Mouse (Mus musculus) kidney, postnatal 36 days (tissue): ENCODE measurements around the gene Cyp21a1.
"Not testable (repeated sequence)": the region's sequence is repeated elsewhere in the genome, so short reads cannot be mapped to it uniquely, and the experiment has no call there.

Source experiments
- DNase-seq, 2 experiments: peaks; one replicate each; pipeline ENCODE4 v3.0.0; 2021 to 2022; ENCODE audit warnings: mixed read lengths in 2 of 2

Gene Cyp21a1

DNA sequence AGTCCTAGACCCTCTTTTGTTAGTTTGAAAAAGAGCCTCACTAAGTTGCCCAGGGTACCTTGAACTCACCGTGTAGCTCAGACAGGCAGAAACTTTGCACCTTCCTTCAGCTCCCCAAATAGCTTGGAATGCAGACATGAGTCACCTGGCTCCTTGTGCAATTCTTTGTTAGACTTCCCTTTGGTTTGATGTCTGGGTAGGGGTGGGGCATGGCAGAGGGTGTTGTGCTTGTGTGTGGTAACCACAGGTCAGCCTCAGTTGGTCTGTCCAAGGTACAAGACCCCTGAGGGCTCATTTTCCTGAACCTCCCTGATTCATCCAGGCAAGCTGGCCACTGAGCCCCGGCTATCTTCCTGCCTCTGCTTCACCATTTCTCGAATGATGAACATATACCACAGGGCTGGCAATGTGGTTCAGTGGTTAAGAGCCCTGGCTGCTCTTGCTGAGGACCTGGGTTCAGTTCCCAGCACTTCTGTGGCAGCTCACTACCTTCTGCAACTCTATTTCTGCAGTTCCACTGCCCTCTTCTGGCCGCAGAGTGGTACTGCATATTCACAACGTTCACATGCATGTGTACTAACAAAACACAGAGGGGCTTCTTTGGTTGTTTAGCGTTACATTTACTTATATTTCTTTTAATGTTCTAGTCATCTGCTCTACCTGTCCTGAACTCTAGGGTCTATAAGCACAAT, 656 bp upstream of the Cyp21a1 start:
- peak in 1 of 2 experiments; percentile 26 for DNase-seq

DNA sequence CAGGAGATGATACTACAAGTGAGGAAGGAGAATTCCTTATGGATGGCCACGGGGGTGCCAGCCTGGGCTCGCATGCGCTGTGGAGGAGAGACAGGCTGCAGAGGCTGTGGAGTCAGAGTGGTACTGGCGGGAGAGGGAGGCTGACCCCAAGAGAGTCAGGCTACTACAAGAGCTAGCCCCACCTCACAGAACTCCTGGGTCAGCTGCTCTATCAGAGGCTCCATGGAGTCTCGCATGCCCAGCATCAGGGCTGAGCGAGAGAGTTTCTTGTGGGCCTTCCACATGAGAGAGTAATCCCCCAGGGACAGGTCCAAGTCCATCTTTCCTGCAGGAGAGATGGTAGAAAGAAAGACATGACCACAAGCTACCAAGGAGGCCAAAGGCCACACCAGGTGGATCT, 994 bp downstream of the Cyp21a1 start:
- DNase-seq: not testable (repeated sequence)

- DNase-seq: not testable (repeated sequence)
Measured at GRCm38 (mm10) chr17:34802756-34803155, 1.6 kb downstream of the Cyp21a1 start.

DNA sequence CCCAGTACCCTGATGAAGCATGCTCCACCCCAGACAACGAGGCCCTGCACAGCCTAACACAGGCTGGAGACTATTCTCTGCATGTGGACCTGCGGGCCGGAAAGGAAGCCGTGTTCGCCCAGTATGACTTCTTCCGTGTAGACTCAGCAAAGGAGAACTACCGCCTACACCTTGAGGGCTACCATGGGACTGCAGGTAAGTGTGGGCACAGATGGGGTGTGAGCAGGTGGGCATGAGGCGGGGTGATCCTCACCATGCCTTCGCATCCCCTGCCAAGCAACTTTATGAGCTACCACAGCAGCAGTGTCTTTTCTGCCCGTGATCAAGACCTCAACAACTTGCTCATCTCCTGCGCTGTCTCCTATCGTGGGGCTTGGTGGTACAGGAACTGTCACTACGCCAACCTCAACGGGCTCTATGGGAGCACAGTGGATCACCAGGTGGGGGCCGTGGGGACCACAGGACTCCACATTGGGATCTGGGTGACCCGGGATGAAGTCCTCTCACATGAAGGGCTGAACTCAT, 3.5 kb downstream of the Cyp21a1 start:
- DNase-seq: not testable (repeated sequence)

- DNase-seq: no peak
Measured at GRCm38 (mm10) chr17:34799531-34799925, 4.8 kb downstream of the Cyp21a1 start.

- no peak for DNase-seq
Measured at GRCm38 (mm10) chr17:34798866-34799530, 5.4 kb downstream of the Cyp21a1 start.

DNA sequence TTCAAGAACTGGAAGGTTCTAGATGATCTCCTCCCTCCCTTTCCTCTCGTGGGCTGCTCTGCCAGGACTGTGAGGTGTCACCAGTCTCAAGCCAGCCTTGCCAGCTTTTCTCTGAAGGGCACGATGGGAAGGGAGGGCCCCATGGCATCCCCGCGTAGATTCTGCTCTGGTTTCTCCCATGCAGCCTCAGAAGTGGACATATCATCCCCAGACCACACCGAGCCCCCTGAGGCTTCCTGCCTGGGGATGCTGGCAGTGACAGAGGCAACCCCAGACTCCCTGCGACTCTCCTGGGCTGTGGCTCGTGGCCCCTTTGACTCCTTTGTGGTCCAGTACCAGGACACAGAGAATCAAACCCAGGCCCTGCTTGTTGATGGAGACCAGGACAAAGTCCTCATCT, 6.3 kb downstream of the Cyp21a1 start:
- not testable (repeated sequence) for DNase-seq

- DNase-seq: not testable (repeated sequence)
Measured at GRCm38 (mm10) chr17:34797211-34797995, 7.0 kb downstream of the Cyp21a1 start.

- no peak for DNase-seq
Measured at GRCm38 (mm10) chr17:34796311-34797140, 7.8 kb downstream of the Cyp21a1 start.

DNA sequence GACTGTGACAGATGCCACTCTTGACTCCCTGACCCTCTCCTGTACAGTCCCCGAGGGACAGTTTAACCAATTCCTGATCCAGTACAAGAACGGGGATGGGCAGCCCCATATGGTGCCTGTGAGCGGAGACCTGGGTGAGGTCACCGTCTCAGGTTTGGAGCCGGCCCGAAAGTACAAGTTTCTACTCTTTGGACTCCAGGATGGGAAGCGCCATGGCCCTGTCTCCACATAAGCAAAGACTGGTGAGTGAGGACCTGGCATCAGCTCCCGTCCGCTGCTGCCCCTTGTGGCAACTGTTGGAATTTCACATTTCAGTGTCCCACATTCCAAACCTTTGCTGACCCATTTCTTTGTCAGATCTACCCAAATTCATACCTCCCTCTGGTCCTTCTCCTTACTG, 8.7 kb downstream of the Cyp21a1 start:
- peak; percentile 49 to 87 for DNase-seq

DNA sequence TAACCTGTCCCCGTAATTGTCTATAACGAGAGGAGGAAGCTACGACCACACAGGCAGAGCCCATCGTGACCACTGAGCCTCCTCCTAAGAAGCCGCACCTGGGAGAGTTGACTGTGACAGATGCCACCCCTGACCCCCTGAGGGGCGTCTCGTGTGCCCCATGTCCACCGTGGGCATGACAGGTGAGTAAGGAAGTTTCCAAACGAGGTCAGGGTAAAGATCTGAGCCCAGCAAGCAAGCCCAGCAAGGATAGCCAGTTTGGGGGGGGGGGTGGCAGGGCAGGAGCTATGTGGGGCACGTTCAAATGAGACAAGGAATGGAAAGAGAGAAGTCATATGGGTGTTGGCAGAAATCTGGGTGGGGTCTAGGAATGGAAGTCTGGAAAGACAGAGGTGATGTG, 9.3 kb downstream of the Cyp21a1 start:
- DNase-seq: no peak

DNA sequence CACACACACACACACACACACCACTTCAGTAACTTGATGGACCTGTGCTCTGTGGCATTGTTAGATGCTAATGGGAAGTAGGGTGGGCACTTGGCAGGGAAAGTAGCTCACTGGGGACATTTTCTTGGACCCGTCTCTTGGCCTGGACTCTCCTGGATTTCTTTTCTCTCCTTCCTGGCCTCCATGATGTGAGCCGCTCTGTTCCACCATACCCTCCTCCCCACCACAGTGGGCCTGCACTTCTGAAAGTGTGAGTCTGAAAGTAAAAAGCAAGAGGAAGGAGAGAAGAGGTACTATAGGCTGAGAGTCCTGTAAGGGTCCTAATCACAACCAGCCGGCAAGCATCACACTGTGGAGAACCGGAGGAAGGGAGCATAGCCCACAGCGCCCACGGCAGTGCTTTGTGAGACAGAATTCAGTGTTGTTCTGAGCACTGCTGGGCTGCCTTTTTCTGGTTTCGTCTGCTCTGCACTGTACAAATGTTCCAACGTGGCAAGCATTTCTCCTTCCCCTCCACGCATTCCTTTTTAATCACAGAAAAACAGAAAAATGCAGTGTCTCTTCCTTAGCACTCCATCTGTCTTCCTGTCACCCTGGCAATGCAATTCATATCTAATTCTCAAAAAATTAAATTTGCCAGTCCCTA, 26.6 kb downstream of the Cyp21a1 start:
- no peak for DNase-seq

DNA sequence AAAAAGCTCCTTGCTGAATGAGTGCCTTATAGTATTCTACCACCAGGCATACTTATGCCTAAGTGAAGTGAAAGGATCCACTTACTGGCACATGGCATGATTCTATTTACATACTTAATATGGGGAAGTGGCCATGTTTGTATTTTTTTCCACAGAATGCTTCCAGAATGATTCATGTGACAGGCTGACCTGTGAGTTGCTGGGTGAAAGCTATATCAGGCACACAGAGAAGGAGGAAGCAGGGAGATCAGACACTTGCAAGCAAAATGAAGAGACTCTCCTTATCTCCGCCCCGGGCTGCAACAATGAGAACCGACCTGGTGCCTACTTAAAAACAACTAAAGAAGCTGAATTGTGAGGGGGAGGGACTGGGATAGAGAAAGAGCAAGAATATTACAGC, 42.9 kb downstream of the Cyp21a1 start:
- DNase-seq: no peak
